Mouse (Mus musculus): ENCODE data around the gene Trim38.

DNA sequence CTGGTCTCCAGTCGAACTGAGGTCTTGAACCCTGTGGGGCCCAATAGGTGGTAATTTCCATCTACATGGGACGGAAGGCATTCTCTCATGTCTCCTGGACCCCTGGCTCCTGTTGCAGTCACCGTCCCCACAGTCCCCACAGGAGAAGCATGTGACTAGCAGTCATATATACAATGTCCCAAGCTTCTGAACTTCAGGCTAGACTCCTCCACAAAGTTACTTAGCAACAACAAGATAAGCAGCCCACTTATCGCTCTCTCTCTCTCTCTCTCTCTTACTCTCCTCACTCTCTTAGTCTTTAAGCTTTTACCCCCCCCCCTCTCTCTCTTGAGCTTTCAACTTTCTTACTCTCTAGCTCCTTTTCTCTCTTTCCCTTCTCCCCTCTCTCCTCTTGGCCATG lies 45.5 kb upstream of the Trim38 start:
- no peak for TF ChIP-seq EP300 (IDR thresholded peaks at IDR 0.05; ENCODE audit: low read depth)
- no peak for TF ChIP-seq CTCF (IDR thresholded peaks at IDR 0.05; ENCODE audit: low read depth)

Measured in liver, embryonic 14.5 days (tissue).